13 mouse cellular contexts compared by ENCODE assay signal in genomic region chr16:78619386-78619785, GRCm38 (mm10). TPM values are rescaled to one million over a fixed set of nuclear protein-coding genes. Genes with fewer than 3 reads are reported as not detected.
A peak's percentile ranks its signal among the peaks of the same experiment; 100 is the strongest.
DNase-seq lines count a peak whose midpoint lies in the region; ATAC-seq lines count a peak whose summit lies in the region.
"Had no signal": no experiment of that assay in that cellular context is flagged by ENCODE, and none has a peak within 500 bp of the region (broad histone marks: within the 10 kb centered on the region; RNA-seq: fewer than 3 reads in every experiment).

No protein-coding gene starts in this region.

- ATAC-seq in inflammation-experienced regulatory T-cells, adult 6 months, result peak; percentile 92
- no peak for ATAC-seq in midbrain, embryonic 16.5 days
- no peak for ATAC-seq in neural tube, embryonic 15.5 days (ENCODE audit: low FRiP score)

- H3K4me2 ChIP-seq in midbrain, embryonic 16.5 days (ENCODE audit: low read length), result no peak overlapping the region
- H3K4me2 ChIP-seq in neural tube, embryonic 15.5 days, result no peak overlapping the region
- H3K4me2 ChIP-seq: embryonic facial prominence, embryonic 13.5 days; limb, embryonic 13.5 days had no signal

- no peak overlapping the region for H3K27ac ChIP-seq in midbrain, embryonic 16.5 days (ENCODE audit: low read length)
- H3K27ac ChIP-seq in neural tube, embryonic 15.5 days (replicated peaks), result no peak overlapping the region
- H3K27ac ChIP-seq: embryonic facial prominence, embryonic 13.5 days; limb, embryonic 13.5 days had no signal

- no peaks in the 10 kb centered on the region for H3K27me3 ChIP-seq in midbrain, embryonic 16.5 days (ENCODE audit: control insufficient read depth, insufficient read depth, low read depth, low read length)
- H3K27me3 ChIP-seq in neural tube, embryonic 15.5 days (replicated peaks), result no peaks in the 10 kb centered on the region
- H3K27me3 ChIP-seq: embryonic facial prominence, embryonic 13.5 days; limb, embryonic 13.5 days had no signal

- H3K9ac ChIP-seq in midbrain, embryonic 16.5 days (ENCODE audit: low read depth, low read length), result no peak overlapping the region
- H3K9ac ChIP-seq in neural tube, embryonic 15.5 days (replicated peaks), result no peak overlapping the region
- H3K9ac ChIP-seq: embryonic facial prominence, embryonic 13.5 days; limb, embryonic 13.5 days had no signal

- H3K4me3 ChIP-seq in midbrain, embryonic 16.5 days (ENCODE audit: low read depth, low read length), result no peak overlapping the region
- no peak overlapping the region for H3K4me3 ChIP-seq in neural tube, embryonic 15.5 days (replicated peaks)
- H3K4me3 ChIP-seq: embryonic facial prominence, embryonic 13.5 days; limb, embryonic 13.5 days; megakaryocyte, embryonic 14.5 days had no signal

- H3K36me3 ChIP-seq in midbrain, embryonic 16.5 days (ENCODE audit: control insufficient read depth, insufficient read depth, low read length), result no peaks in the 10 kb centered on the region
- H3K36me3 ChIP-seq in neural tube, embryonic 15.5 days, result no peaks in the 10 kb centered on the region
- H3K36me3 ChIP-seq: embryonic facial prominence, embryonic 13.5 days; limb, embryonic 13.5 days had no signal

- no peaks in the 10 kb centered on the region for H3K4me1 ChIP-seq in midbrain, embryonic 16.5 days (ENCODE audit: control insufficient read depth, insufficient read depth, low read length)
- no peaks in the 10 kb centered on the region for H3K4me1 ChIP-seq in neural tube, embryonic 15.5 days
- H3K4me1 ChIP-seq: embryonic facial prominence, embryonic 13.5 days; limb, embryonic 13.5 days; megakaryocyte, embryonic 14.5 days had no signal

- DNase-seq in 3T3-L1 (ENCODE audit: low read depth, low spot score), result peak; percentile 96
- peak; percentile 26 to 46 for DNase-seq in B cell, adult 2 months
- peak; percentile 72 for DNase-seq in adrenal gland, postnatal 10 days
- DNase-seq in layer of hippocampus, adult 8-10 months (ENCODE audit: low spot score in 2 of 2), result no peak
- DNase-seq: gastrocnemius, postnatal 25 days; right cerebral cortex, adult 18-20 months; thymus, postnatal 25 days had no signal

- no peaks in the 10 kb centered on the region for H3K9me3 ChIP-seq in midbrain, embryonic 16.5 days (replicated peaks; ENCODE audit: control insufficient read depth, low read length, poor library complexity, severe bottlenecking)
- no peaks in the 10 kb centered on the region for H3K9me3 ChIP-seq in neural tube, embryonic 15.5 days (replicated peaks)
- H3K9me3 ChIP-seq: embryonic facial prominence, embryonic 13.5 days; limb, embryonic 13.5 days; megakaryocyte, embryonic 14.5 days had no signal

- WGBS in midbrain, embryonic 16.5 days, result 89% methylated on average over 5 of the region's 5 CpGs
- WGBS in neural tube, embryonic 15.5 days, result 86% methylated on average over 5 of the region's 5 CpGs

RNA-seq across cellular contexts. Expression of gene D16Ertd472e, which starts 42.9 kb away (rescaled TPM):
- total RNA-seq in adrenal gland, postnatal 10 days (2021), result 10 to 100 TPM; 15.3 to 25.3 TPM
- 10 to 100 TPM; 39.6 to 60.2 (median 48.6) TPM for polyA plus RNA-seq in inflammation-experienced regulatory T-cells, adult 6 months (2017; shearing (Covaris generic))
- 6.5 and 8.4 TPM in 2 replicates for polyA plus RNA-seq in midbrain, embryonic 16.5 days (2015; fragmentation: Nextera tagmentation; extraction: Ambion mirVana)
- 4.7 and 10.8 TPM in 2 replicates for polyA plus RNA-seq in neural tube, embryonic 15.5 days (2015; fragmentation: Nextera tagmentation; extraction: Ambion mirVana)
- total RNA-seq in layer of hippocampus, adult 8-10 months (2022), result 10 to 100 TPM; 13.8 to 15.1 (median 13.9) TPM

Comparison
In these comparisons a context has a peak if more than half of its experiments do, and no peak if none do; other contexts are left out.
1. DNase-seq: peak in 3T3-L1 (single experiment), B cell, adult 2 months (2 of 2) and adrenal gland, postnatal 10 days (single experiment); none in layer of hippocampus, adult 8-10 months (0 of 2).